Mouse (Mus musculus): ENCODE measurements around the gene Pim2.
A peak's percentile ranks its signal among the peaks of the same experiment; 100 is the strongest.
"Not testable (repeated sequence)": the region's sequence is repeated elsewhere in the genome, so short reads cannot be mapped to it uniquely, and the experiment has no call there.

Gene Pim2

DNA sequence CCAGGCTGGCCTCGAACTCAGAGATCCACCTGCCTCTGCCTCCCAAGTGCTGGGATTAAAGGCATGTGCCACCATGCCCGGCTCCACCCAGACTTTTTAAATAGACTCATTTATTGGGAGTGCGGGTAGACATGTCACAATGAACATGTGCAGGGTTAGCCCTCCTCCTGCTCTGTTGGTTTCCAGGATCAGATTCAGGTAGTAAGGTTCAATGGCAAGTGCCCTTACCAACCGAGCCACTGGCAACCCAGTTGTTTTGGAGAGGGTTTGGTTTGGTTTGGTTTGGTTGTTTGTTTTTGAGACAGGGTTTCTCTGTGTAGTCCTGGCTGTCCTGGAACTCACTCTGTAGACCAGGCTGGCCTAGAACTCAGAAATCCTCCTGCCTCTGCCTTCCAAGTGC is 31.2 kb downstream of the Pim2 start, which contains the start of gene Gm10490:
Gm10490 (plus strand) TSS at position 301 of the 400 bp plus-strand sequence.
- not testable (repeated sequence) for DNase-seq

DNA sequence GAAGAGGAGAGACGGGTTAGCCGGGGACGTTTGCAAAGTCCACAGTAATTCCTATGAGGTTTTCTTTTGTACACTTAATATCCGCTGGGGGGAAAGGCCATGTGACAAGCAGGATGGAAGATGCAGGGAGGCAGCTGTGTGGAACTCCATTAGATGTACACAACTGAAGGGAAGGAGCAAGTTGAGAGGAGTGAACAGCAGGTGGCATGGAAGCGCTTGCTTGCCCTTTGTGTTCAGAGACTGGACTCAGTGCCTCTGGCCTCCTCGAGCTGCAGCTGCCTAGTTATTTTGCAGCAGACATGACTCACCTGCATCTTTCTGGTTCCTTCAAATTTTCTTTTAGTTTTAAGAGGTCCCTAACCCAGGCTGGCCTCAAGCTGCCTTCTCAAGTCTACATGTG is 32.4 kb downstream of the Pim2 start:
- no peak for DNase-seq

DNA sequence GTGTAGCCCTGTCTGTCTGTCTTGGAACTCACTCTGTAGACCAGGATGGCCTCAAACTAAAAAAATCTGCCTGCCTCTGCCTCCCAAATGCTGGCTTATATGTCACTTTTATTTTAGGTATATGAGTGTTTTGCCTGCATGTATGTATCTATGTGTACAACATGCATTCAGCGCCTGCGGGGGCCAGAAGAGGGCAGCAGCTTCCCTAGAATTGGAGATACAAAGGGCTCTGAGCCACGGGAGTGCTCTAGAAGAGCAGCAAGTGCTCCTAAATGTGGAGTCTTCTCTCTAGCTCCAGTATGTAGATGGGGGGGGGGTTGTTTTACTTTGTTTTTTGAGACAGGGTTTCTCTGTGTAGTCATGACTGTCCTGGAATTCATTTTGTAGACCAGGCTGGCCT is 37.6 kb downstream of the Pim2 start:
- peak; percentile 67 for DNase-seq

GRCm38 (mm10) chrX:7917960-7918359 is 39.9 kb downstream of the Pim2 start:
- not testable (repeated sequence) for DNase-seq

DNA sequence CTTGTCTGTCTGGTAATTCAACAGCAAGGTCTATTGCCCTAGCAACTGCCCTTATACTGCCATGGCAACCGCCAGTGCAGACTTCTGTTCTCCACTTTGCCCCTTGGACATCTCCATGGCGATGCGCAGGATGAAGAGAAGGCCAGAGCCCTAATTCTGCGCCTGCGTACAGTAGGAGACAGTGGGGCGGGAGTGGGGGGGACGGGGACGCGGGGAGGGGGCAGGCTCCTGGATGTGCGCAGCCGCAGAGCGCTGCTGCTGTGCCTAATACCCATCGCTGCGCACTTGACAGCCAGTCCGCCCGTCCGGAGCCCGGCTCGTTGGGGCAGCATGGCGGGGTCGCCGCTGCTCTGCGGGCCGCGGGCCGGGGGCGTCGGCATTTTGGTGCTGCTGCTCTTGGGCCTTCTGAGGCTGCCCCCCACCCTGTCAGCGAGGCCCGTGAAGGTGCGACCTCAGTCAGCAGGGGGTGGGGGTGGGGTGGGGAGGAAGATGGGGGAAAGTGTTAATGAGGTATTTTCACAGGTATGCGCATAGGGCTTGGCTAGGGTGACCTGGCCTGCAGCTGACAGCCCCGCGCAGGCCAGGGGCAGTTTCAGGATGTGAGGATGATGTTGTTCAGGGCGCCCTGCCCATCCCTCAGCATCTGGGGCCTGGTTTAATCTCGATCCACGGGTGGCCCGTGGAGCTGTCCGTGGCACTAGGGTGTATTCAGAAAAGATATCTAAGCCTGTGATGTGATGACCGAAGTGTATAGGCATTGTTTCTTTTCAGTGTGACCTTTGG is 41.7 kb downstream of the Pim2 start, which contains the start of gene Pcsk1n:
Pcsk1n (plus strand) TSS at position 222 of the 783 bp plus-strand sequence.
- DNase-seq = no peak

- DNase-seq = no peak
These were observed 44.0 kb downstream of the Pim2 start for GRCm38 (mm10) chrX:7922032-7922431.

- no peak for DNase-seq
These were observed 48.2 kb downstream of the Pim2 start for GRCm38 (mm10) chrX:7926266-7926665.

- DNase-seq = no peak
These were observed 49.1 kb downstream of the Pim2 start for GRCm38 (mm10) chrX:7927116-7927515.

DNA sequence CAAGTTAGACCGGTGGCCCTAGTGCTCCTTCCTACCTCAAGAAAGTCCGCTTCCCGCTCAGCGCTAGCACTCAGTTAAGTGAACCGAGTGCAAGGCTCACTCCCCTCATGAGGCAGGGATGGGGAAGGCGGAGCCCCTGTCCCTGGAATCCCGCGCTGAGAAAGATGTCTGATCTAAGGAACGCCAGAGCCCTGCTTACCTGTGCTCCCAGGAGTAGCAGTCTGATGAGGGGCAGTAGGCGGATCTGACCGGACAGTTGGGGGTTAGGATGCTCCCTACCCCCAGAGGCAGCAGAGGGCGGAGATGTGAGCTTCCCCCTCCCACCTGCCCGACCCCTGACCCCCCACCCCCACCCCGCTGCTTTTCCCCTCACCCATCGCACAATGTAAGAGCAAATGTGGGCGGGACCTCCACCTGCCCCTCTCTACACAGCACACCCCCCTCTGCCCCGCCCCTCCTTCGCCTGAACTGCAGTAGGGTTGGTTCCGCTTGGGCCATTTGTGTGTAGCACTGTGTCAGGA is 50.3 kb downstream of the Pim2 start, which contains the start of gene Eras:
Eras (minus strand) TSS at position 338 of the 521 bp plus-strand sequence.
- DNase-seq = no peak

All from lung, postnatal 36 days (tissue).